Comparison of ENCODE assay signal across 17 mouse cellular contexts in genomic region chr4:134657473-134657872, GRCm38 (mm10). TPM values are rescaled to one million over a fixed set of nuclear protein-coding genes. Genes with fewer than 3 reads are reported as not detected.
A peak's percentile ranks its signal among the peaks of the same experiment; 100 is the strongest.
DNase-seq lines count a peak whose midpoint lies in the region; ATAC-seq and TF ChIP-seq lines count a peak whose summit lies in the region.
"Had no signal": no experiment of that assay in that cellular context is flagged by ENCODE, and none has a peak within 500 bp of the region (broad histone marks: within the 10 kb centered on the region; RNA-seq: fewer than 3 reads in every experiment).

No protein-coding gene starts in this region.

- DNase-seq in left cerebral cortex, postnatal 4 days, result peak; percentile 60
- no peak for DNase-seq in left cerebral cortex, adult 18-20 months (ENCODE audit: low spot score in 2 of 2)
- peak; percentile 70 for DNase-seq in cerebellum, adult 8-10 months
- peak; percentile 75 for DNase-seq in cerebellum, postnatal 14 days
- no peak for DNase-seq in midbrain, postnatal 0 days (ENCODE audit: low spot score)
- no peak for DNase-seq in gastrocnemius, adult 18-20 months (ENCODE audit: low spot score)
- no peak for DNase-seq in right cerebral cortex, postnatal 25 days
- DNase-seq: gastrocnemius, postnatal 10 days; heart, adult 18-20 months; kidney, adult 11 months; kidney, postnatal 25 days; lung, postnatal 10 days; right cerebral cortex, adult 18-20 months; thymus, adult 18-20 months had no signal

- no peak overlapping the region for H3K9ac ChIP-seq in midbrain, postnatal 0 days (replicated peaks; ENCODE audit: low read length, poor library complexity, severe bottlenecking)
- H3K9ac ChIP-seq: heart, embryonic 15.5 days had no signal

- no peaks in the 10 kb centered on the region for H3K9me3 ChIP-seq in midbrain, postnatal 0 days (ENCODE audit: low read length)
- H3K9me3 ChIP-seq: heart, embryonic 15.5 days had no signal

- 41% methylated on average over 5 of the region's 5 CpGs for WGBS in midbrain, postnatal 0 days

- H3K4me3 ChIP-seq in midbrain, postnatal 0 days (ENCODE audit: low read depth, low read length), result no peak overlapping the region
- H3K4me3 ChIP-seq: erythroblast, embryonic 14.5 days; heart, embryonic 15.5 days; myocyte had no signal

- H3K36me3 ChIP-seq in midbrain, postnatal 0 days (ENCODE audit: insufficient read depth, low read length), result no peaks in the 10 kb centered on the region
- H3K36me3 ChIP-seq: heart, embryonic 15.5 days had no signal

- peaks cover 11% of the 10 kb centered on the region for H3K4me1 ChIP-seq in midbrain, postnatal 0 days (ENCODE audit: insufficient read depth, low read length)

- H3K27me3 ChIP-seq in midbrain, postnatal 0 days (ENCODE audit: insufficient read depth, low read length), result no peaks in the 10 kb centered on the region
- H3K27me3 ChIP-seq: heart, embryonic 15.5 days had no signal

- intact Hi-C loops in left cerebral cortex, postnatal 4 days (cut with DNase I), result no loop called here

- no peak overlapping the region for H3K4me2 ChIP-seq in midbrain, postnatal 0 days (ENCODE audit: low read depth, low read length, poor library complexity, severe bottlenecking)
- H3K4me2 ChIP-seq: heart, embryonic 15.5 days had no signal

- H3K27ac ChIP-seq in midbrain, postnatal 0 days (ENCODE audit: low read depth, low read length), result peak overlapping the region; percentile 2; the same call in 1 of the 2 replicates
- H3K27ac ChIP-seq: heart, embryonic 15.5 days had no signal

- no peak for TF ChIP-seq CTCF in midbrain, postnatal 0 days (IDR thresholded peaks at IDR 0.05)

- ATAC-seq in midbrain, postnatal 0 days (ENCODE audit: low FRiP score), result no peak

RNA-seq across cellular contexts. Expression of gene Man1c1, which starts 46.6 kb away (rescaled TPM):
- 10 to 100 TPM; 12.2 to 13.7 TPM for total RNA-seq in left cerebral cortex, postnatal 4 days (2021)
- 10 to 100 TPM; 44.5 to 45.6 TPM for total RNA-seq in left cerebral cortex, adult 18-20 months (2021)
- total RNA-seq in midbrain, postnatal 0 days (2014; rRNA removed), result 17.1 and 28.7 TPM in 2 replicates
- 2.7 and 3.4 TPM in 2 replicates for polyA plus RNA-seq in midbrain, postnatal 0 days (2015; fragmentation: Nextera tagmentation; extraction: Ambion mirVana)
- total RNA-seq in gastrocnemius, adult 18-20 months (2021), result 1 to 10 TPM; 2.5 to 3.6 TPM

Comparison
In these comparisons a context has a peak if more than half of its experiments do, and no peak if none do; other contexts are left out.
1. DNase-seq: peak in left cerebral cortex, postnatal 4 days (single experiment), cerebellum, adult 8-10 months (single experiment) and cerebellum, postnatal 14 days (2 of 2); none in left cerebral cortex, adult 18-20 months (0 of 2), midbrain, postnatal 0 days (single experiment), gastrocnemius, adult 18-20 months (single experiment) and right cerebral cortex, postnatal 25 days (single experiment).